Mouse (Mus musculus) thymus, adult 2 months (tissue): ENCODE results near the gene Astn1.

Experiments used
- CTCF ChIP-seq: fragments of 200-500 bp; IDR thresholded peaks from 2 replicates; pipeline ENCODE4 v1.5.1; 2012; ENCODE audit warnings: mild to moderate bottlenecking, control low read depth, low read length, moderate library complexity, borderline replicate concordance; ENCODE audit not compliant: control insufficient read depth, poor library complexity, insufficient read depth; ENCODE audit errors: extremely low read depth
- POLR2A ChIP-seq: fragments of 200-500 bp; IDR thresholded peaks from 2 replicates; pipeline ENCODE4 v1.6.1; 2012; ENCODE audit warnings: mild to moderate bottlenecking, low read length, control low read depth, moderate library complexity; ENCODE audit not compliant: control insufficient read depth, poor library complexity, insufficient read depth; ENCODE audit errors: extremely low read depth

GRCm38 (mm10) chr1:158615202-158615601, 253.1 kb downstream of the Astn1 start:
- TF ChIP-seq CTCF (no peak), POLR2A (no peak)
